Mouse (Mus musculus) megakaryocyte, embryonic 14.5 days (primary cell): ENCODE measurements around the gene Gm10322.

Experiments
- FLI1 ChIP-seq: IDR thresholded peaks from 2 replicates; pipeline ENCODE4 v1.6.1; 2012; ENCODE audit warnings: low read length, inconsistent platforms, mixed read lengths
- GATA1 ChIP-seq: IDR thresholded peaks from 3 replicates; pipeline ENCODE4 v1.6.1; 2012; ENCODE audit warnings: mixed read lengths, low read length, inconsistent platforms, borderline replicate concordance

DNA sequence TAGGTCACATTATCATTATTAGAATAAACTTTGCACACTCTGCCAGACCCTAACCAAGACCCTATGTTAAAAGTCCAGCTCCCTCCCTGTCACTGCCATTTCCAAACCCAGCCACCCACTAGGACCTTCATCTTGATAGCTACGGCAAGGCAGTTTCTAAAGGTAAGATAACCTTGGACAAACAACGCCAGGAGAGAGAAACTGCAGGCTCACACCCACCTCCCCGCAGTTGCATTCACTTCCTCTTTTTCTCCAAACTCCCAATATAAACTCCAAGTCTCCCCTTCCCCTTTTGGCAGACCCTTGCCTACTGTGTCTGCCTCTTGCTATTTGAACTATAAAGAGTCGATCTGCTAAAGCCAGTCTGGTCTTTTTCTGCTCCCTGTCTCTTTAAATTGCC, 29.3 kb downstream of the Gm10322 start:
- TF ChIP-seq GATA1, result no peak
- TF ChIP-seq FLI1, result no peak
